Comparison of ENCODE assay signal across 9 mouse cellular contexts in the genomic region with DNA sequence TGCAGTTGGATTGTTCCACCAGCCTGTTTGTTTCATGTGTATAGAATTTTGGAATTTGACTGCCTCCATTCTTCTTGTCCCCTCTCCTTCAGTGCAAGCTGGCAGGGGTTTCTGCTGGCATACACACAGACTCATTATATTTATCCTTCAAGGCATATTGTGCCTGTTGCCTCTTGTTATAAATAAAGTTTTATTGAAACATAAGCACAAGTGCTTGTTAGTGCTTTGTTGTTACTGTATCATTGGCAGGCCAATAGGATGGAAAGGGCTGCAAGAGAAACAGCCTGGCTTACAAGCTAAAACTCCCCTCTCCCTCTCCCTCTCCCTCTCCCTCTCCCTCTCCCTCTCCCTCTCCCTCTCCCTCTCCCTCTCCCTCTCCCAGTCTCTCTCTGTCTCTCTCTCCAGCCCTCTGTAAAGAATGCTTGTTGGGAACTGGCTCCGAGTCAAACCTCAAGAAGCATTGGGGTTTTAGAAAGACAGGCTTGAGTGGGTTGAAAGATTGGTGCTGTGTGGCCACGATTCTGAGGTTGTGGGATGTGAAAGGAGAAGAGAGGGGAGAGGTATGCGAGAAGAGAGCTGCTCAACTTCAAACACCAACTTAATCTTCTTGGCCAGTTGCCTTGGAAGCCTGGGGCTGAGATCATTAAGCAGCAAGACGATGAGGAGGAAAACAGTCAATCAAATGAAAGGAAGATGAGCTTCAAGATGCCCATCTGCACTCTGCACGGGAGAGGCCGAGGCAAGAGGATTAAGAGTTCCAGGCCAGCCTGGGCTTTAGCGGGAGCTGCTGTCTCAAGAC.
A peak's percentile ranks its signal among the peaks of the same experiment; 100 is the strongest.
DNase-seq lines count a peak whose midpoint lies in the region; ATAC-seq lines count a peak whose summit lies in the region.
"Had no signal": no experiment of that assay in that cellular context is flagged by ENCODE, and none has a peak within 500 bp of the region (broad histone marks: within the 10 kb centered on the region; RNA-seq: fewer than 3 reads in every experiment).

No protein-coding gene starts in this region.

- DNase-seq in heart, postnatal 4 days: no peak
- DNase-seq in left cerebral cortex, postnatal 4 days: no peak
- DNase-seq in B cell, adult 2 months: no peak
- no peak for DNase-seq in natural killer cell, adult 2 months (ENCODE audit: low spot score in 2 of 2)
- DNase-seq: right cerebral cortex, postnatal 14 days had no signal

- no peaks in the 10 kb centered on the region for H3K9me3 ChIP-seq in heart, embryonic 15.5 days (replicated peaks)
- H3K9me3 ChIP-seq in neural tube, embryonic 13.5 days: no peaks in the 10 kb centered on the region
- H3K9me3 ChIP-seq in neural tube, embryonic 15.5 days (replicated peaks): no peaks in the 10 kb centered on the region
- H3K9me3 ChIP-seq in limb, embryonic 15.5 days: no peaks in the 10 kb centered on the region

- H3K4me2 ChIP-seq in heart, embryonic 15.5 days: 0 out of 2 replicates have a peak overlapping the region, but pooled peaks have one; percentile 22
- no peak overlapping the region for H3K4me2 ChIP-seq in neural tube, embryonic 13.5 days
- no peak overlapping the region for H3K4me2 ChIP-seq in neural tube, embryonic 15.5 days
- no peak overlapping the region for H3K4me2 ChIP-seq in limb, embryonic 15.5 days

- H3K36me3 ChIP-seq in heart, embryonic 15.5 days: no peaks in the 10 kb centered on the region
- H3K36me3 ChIP-seq in neural tube, embryonic 13.5 days: no peaks in the 10 kb centered on the region
- no peaks in the 10 kb centered on the region for H3K36me3 ChIP-seq in neural tube, embryonic 15.5 days
- no peaks in the 10 kb centered on the region for H3K36me3 ChIP-seq in limb, embryonic 15.5 days

- no peak for ATAC-seq in heart, embryonic 15.5 days (replicated peaks; ENCODE audit: insufficient number of reproducible peaks, insufficient read depth, low FRiP score, low read depth)
- no peak for ATAC-seq in neural tube, embryonic 13.5 days (ENCODE audit: low read depth)
- no peak for ATAC-seq in neural tube, embryonic 15.5 days (ENCODE audit: low FRiP score)
- ATAC-seq in limb, embryonic 15.5 days (ENCODE audit: insufficient number of reproducible peaks, low FRiP score, low TSS enrichment, low read depth): 0 out of 2 replicates have a peak, but pooled peaks have one; percentile 36

- H3K4me1 ChIP-seq in heart, embryonic 15.5 days (replicated peaks): peaks cover 27% of the 10 kb centered on the region
- H3K4me1 ChIP-seq in neural tube, embryonic 13.5 days (replicated peaks): peaks cover 13% of the 10 kb centered on the region
- H3K4me1 ChIP-seq in neural tube, embryonic 15.5 days: peaks cover 13% of the 10 kb centered on the region
- H3K4me1 ChIP-seq in limb, embryonic 15.5 days: peaks cover 21% of the 10 kb centered on the region

- no peak overlapping the region for H3K9ac ChIP-seq in heart, embryonic 15.5 days
- 0 out of 2 replicates have a peak overlapping the region, but pooled peaks have one; percentile 17 for H3K9ac ChIP-seq in neural tube, embryonic 13.5 days
- H3K9ac ChIP-seq in neural tube, embryonic 15.5 days (replicated peaks): no peak overlapping the region
- no peak overlapping the region for H3K9ac ChIP-seq in limb, embryonic 15.5 days

- 12% methylated on average over 7 of the region's 7 CpGs for WGBS in heart, embryonic 15.5 days
- WGBS in neural tube, embryonic 13.5 days: 30% methylated on average over 7 of the region's 7 CpGs
- 33% methylated on average over 7 of the region's 7 CpGs for WGBS in neural tube, embryonic 15.5 days
- WGBS in limb, embryonic 15.5 days: 15% methylated on average over 7 of the region's 7 CpGs

- no peak overlapping the region for H3K27ac ChIP-seq in heart, embryonic 15.5 days
- no peak overlapping the region for H3K27ac ChIP-seq in neural tube, embryonic 13.5 days (replicated peaks)
- no peak overlapping the region for H3K27ac ChIP-seq in neural tube, embryonic 15.5 days (replicated peaks)
- peak overlapping the region; percentile 1; the same call in 1 of the 2 replicates for H3K27ac ChIP-seq in limb, embryonic 15.5 days

- H3K27me3 ChIP-seq in heart, embryonic 15.5 days: peaks cover 38% of the 10 kb centered on the region
- H3K27me3 ChIP-seq in neural tube, embryonic 13.5 days: peaks cover 72% of the 10 kb centered on the region
- H3K27me3 ChIP-seq in neural tube, embryonic 15.5 days (replicated peaks): peaks cover 25% of the 10 kb centered on the region
- peaks cover 20% of the 10 kb centered on the region for H3K27me3 ChIP-seq in limb, embryonic 15.5 days

- H3K4me3 ChIP-seq in heart, embryonic 15.5 days: no peak overlapping the region
- H3K4me3 ChIP-seq in neural tube, embryonic 13.5 days: no peak overlapping the region
- no peak overlapping the region for H3K4me3 ChIP-seq in neural tube, embryonic 15.5 days (replicated peaks)
- H3K4me3 ChIP-seq in limb, embryonic 15.5 days: no peak overlapping the region

- intact Hi-C loops in left cerebral cortex, postnatal 4 days (cut with DNase I): no loop called here
